Mouse (Mus musculus): ENCODE data around the gene Dock2.

The Dock2 gene

GRCm38 (mm10) chr11:34763739-34764361 lies 19.8 kb downstream of the Dock2 start:
- no peak for DNase-seq

DNA sequence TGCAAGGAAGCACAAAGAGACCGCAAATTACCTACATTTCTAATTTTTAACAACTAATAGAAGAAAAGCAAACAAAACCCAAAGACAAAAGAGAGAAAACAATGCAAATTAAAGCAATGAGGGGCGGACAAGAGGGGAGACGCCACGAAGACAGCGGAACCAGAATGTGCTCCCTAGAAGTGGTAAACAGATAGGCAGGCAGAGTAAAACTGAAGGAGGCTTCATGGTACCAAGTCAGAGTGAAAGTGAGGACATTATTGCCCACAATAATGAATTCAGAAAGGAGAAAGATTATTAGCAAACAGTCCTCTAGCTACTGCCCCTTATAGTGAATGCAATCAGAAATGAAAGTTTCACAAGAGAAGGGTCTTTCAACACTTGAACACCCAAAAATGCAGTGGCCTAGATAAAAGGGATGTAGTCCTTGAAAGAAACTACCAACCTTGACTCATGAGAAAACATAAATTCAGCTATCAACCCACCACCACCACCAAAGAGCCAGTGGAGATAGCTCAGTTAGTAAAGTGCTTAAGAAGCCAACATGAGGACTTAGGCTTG lies 21.0 kb downstream of the Dock2 start:
- no peak for DNase-seq

DNA sequence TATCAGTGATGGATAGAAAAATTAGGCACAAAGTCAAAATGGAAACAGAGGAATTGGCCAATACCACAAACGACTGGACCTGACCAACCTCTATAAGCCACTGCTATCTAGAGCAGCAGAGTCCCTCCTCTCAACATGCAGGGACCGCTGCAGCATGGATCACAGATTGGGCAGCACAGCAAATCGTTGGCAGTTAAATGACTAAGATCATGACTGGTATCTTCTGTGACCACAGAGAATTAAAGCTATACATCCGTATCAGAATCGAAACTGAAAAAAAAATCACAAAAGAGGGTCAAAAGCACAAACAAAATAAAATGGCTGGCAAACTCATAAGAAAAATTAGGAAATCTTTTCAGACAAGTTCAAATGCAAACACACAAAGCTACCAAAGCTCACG lies 21.6 kb downstream of the Dock2 start:
- no peak for DNase-seq

DNA sequence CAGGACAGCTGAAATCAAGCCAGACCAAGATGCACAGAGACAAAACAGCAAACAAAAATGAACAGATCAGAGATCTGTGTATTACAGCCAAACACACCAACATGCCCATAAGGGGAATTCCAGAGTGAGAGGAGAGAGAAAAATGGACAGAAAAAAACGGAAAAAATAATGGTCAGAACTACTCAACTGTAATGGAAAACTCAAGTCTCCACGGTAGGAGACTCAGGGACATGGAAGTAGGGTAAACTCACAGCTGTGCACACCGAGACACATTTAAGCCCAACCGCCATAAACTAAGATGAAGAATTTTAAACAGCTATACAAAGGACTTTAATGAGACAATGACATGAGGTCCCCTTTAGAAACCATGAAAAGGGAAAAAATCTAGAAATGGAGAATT lies 24.1 kb downstream of the Dock2 start:
- no peak for DNase-seq

GRCm38 (mm10) chr11:34741081-34741480 lies 42.6 kb downstream of the Dock2 start:
- DNase-seq, result no peak

DNA sequence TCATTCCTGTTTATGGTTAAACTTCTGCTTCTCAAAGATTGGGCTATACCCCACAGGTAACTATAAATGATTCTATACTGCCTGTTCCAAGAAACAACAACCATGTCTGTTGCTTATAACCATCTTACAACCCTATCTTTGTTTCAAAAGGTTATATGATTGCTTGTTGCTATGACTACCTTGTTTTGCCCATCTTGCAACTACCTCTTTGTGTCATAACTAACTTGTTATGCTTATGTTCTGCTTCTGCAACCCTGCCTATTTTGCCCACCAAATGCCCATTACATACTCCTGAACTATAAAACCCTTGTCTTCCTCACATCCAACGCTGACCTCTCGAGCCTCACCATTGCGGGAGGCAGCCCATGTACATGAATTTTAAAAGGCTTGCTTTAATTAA lies 43.9 kb downstream of the Dock2 start:
- DNase-seq, result no peak

DNA sequence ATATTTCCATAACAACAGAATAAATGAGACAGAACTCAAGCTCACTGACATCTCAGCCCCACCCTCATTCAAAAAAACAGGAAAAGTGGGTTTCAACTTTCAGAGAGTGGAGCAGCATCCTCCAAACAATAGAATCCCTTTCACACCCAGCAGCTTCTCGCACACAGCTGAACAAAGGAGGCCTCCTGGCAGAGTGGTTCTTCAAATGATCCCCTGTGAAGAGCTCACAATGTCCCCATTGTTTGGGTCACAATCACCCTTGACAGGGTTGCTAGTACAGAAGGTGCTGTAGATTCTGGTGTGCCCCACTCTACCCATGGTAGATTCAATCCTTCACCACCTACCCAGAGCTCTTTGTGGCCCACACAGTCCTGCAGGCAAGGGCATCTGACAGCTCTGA lies 44.7 kb downstream of the Dock2 start:
- no peak for DNase-seq

DNA sequence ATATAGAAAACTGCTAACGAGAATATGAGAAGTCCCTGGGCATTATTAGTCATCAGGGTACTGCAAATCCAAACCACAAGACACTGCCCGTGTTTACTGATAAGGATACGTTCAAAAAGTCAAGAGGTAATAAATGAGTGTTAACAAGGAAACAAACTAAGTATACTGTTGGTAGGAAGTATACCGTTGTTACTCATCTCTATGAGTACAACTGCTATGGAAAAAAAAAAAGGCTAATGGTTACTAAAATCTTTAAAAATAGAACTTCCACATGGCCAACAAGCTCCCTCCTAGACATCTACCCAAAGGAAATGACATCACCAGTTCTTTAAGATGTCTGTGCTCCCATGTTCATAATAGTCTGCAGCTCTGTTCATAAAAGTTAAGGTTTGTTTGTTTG lies 46.5 kb downstream of the Dock2 start:
- DNase-seq, result no peak

- no peak for DNase-seq
Measured at GRCm38 (mm10) chr11:34734033-34734432, 49.7 kb downstream of the Dock2 start.

GRCm38 (mm10) chr11:34727467-34727866 lies 56.2 kb downstream of the Dock2 start:
- DNase-seq, result no peak

DNA sequence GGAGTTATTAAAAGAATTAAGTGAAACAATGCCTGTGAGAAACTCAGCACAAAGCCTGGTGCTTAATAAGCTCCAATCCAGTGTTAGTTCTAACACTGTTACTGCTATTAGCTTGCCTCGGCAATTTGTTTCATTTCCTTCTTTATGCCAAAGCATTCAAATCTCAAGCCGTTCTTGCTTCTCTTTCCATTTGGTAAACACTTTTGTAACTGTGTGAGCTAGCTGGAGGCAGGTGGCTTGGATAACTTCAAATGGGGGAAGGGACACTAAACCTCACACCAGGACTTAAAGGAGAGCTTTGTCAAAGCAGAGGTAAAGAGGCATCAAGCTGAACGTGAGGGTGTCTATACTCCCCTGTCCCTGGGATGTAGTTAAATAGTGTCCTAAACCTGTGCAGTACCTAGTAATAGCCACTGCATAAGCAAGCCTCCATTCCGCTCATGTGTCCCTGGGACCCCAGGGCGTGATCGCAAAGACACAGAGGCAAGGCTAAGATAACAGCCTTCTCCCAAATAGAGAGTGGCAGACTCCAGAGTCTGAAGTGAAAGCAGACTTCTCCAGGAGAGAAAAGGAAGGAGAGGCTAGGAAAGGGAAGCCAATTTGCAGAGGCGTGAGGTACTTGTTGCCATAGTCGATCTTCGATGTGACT lies 56.9 kb downstream of the Dock2 start:
- DNase-seq, result no peak

- DNase-seq, result no peak
Measured at GRCm38 (mm10) chr11:34713360-34713759, 70.3 kb downstream of the Dock2 start.

GRCm38 (mm10) chr11:34708278-34708677 lies 75.4 kb downstream of the Dock2 start:
- DNase-seq, result no peak

- DNase-seq, result no peak
Measured at GRCm38 (mm10) chr11:34707360-34707759, 76.3 kb downstream of the Dock2 start.

- no peak for DNase-seq
Measured at GRCm38 (mm10) chr11:34705108-34705446, 78.6 kb downstream of the Dock2 start.

- DNase-seq, result no peak
Measured at GRCm38 (mm10) chr11:34704384-34705107, 79.1 kb downstream of the Dock2 start.

DNA sequence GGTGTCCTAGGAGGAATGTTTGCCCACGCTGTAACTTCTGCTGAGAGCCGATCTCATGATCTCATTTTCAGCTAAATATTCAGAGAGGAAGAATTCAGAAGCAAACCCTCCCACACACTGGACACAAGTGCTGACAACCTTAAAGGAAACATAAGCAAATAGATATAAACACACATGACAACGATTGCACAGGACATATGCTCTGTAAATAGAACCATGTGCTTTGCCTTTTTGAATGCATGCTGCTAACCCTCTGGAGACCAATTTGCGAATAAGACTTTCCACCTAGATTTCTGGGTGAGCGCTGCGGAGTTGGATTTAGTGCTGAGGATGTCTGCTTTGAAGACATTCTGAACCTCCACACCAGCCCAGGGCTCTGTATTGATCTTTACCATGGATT lies 79.8 kb downstream of the Dock2 start:
- no peak for DNase-seq

DNA sequence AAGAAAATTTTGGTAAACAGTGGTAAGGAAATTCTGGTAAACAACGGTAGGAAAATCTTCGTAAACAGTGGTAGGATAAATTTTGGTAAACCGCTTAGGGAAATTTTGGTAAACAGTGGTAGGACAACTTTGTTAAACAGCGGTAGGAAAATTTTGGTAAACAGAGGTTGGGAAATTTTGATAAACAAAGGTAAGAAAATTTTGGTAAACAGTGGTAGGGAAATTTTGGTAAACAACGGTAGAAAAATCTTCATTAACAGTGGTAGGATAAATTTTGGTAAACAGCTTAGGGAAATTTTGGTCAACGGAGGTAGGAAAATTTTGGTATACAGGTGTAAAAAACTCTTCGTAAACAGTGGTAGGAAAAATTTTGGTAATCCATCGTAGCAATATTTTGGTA lies 101.9 kb downstream of the Dock2 start:
- no peak for DNase-seq

- DNase-seq, result no peak
Measured at GRCm38 (mm10) chr11:34544631-34545030, 239.1 kb downstream of the Dock2 start.

DNA sequence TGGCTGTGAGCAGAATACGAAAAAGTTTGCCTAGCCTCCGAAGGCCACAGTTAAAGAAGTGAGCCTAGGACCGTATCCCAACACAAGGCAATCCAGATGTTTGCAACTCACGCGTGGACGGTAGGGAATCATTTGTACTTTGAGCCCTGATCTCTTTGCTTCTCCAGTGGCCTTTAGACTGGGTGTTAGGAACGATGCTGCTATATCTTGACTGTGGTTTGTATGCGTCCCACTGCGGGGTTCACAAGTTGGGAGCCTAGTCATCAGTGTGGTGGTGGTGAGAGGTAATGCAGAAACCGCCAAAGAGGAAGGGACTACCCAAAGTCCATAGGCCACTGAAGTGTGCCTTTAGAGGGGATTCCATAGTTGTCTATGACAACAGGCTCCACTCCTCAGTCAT lies 251.6 kb downstream of the Dock2 start:
- DNase-seq, result no peak

DNA sequence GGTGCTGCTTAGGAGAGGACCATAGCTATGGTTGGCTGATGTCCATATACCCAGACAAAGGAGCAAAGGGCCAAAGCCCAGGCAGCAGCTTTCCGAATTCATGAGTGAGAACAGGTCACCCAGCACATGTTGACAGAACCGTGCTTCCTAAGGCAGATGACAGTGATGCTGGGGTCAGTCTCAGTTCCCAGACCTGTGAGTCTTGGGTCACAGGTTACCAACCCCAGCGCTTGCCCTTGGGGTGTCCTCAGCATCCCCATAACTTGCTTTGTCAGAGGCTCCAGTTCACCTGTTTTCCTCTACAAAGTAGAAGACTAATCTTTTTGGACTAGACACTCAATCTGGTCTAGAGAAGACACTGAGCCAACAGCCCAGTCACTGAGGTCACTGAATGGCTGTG lies 252.7 kb downstream of the Dock2 start:
- no peak for DNase-seq

GRCm38 (mm10) chr11:34528006-34528405 lies 255.7 kb downstream of the Dock2 start:
- DNase-seq, result no peak

DNA sequence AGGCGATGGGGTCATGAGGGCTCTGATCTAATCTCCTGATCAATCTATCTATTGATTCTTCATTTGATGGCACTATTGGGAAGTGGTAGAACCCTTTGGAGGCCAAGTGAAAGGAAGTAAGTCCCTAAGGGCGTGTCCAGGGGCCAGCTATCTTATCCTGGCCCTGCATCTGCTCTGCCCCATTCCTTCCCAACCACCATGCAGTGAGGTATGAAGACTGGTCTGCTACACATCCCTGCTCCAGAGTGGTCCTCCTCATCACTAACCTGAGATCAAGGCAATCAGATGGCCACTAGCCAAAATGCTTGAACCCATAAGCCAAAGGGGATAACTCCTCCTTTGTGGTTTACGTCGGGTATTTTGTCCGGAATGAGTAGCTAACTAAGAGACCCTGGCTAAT lies 256.5 kb downstream of the Dock2 start:
- no peak for DNase-seq
